Mouse (Mus musculus) erythroblast, embryonic 14.5 days (primary cell): ENCODE data around the gene Plxnc1.

Experiments
- GATA1 ChIP-seq: IDR thresholded peaks from 2 replicates; pipeline ENCODE4 v1.6.1; 2012; ENCODE audit warnings: low read length, inconsistent platforms, mixed read lengths
- TAL1 ChIP-seq: IDR thresholded peaks from 3 replicates; pipeline ENCODE4 v1.6.1; 2012; ENCODE audit warnings: low read length, inconsistent platforms, mixed read lengths

DNA sequence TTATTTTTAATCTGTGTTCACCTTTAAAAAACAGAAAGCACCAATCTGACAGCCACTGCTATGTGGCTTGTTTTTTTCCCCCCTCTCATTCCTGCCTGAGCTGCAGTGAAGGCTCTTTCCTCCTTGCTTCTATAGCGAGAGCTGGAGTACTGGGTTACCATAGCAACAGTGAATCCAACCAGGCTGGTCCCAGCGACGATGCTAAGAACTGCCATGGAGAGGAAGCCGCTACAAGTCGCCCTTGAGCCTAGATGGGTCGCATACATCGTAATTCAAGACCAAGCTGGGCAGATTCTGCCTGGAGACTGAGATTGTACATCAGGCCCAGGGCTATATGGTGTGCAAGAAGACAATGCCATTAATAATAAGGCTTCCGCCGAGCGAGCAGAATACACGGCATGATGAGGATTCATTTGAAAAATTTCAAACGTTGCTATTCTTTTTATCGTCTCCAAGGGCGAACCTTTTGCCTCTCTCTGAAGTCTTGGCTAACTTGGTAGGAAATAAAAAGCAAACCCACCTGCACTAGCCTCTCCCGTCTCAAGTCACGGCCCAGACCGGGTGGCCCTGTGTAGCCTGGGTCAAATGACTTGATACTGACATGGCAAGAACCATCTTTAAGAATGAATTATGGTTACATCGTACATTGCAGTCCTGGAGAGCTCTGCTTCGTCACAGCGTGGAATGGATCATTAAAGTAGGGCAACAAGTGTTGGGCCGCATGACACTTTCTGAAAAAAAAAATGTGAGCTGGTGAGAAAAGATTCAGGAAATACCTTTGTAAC lies 38.8 kb downstream of the Plxnc1 start:
- no peak for TF ChIP-seq GATA1
- no peak for TF ChIP-seq TAL1
